Mouse (Mus musculus) lung, adult 2 months (tissue): Measurements from ENCODE around the gene Anxa6. TPM values are rescaled to one million over a fixed set of nuclear protein-coding genes. Genes with fewer than 3 reads are reported as not detected.

Experiments
- DNase-seq: peaks from one replicate; pipeline ENCODE4 v3.0.0; 2022
- H3K4me1 ChIP-seq: fragments of 200-500 bp; 2 replicates; pipeline ENCODE4 v1.6.1; 2011; ENCODE audit warnings: low read length; ENCODE audit not compliant: control insufficient read depth, insufficient read depth
- H3K4me3 ChIP-seq: fragments of 200-500 bp; replicated peaks from 2 replicates; pipeline ENCODE3; 2011; ENCODE audit warnings: low read depth, mild to moderate bottlenecking, control low read depth, low read length; ENCODE audit errors: extremely low read depth
- CTCF ChIP-seq: fragments of 200-500 bp; IDR thresholded peaks from 2 replicates; pipeline ENCODE4 v1.5.1; 2011; ENCODE audit warnings: mild to moderate bottlenecking, low read length, control low read depth; ENCODE audit not compliant: insufficient read depth
- POLR2A ChIP-seq: fragments of 200-500 bp; IDR thresholded peaks from 2 replicates; pipeline ENCODE4 v1.6.1; 2011; ENCODE audit warnings: low read depth, mild to moderate bottlenecking, control low read depth, low read length, borderline replicate concordance; ENCODE audit errors: extremely low read depth
- WGBS: fragments of 180-500 bp; shearing (Covaris S2); methylation state at CpG from one replicate; pipeline ENCODE4 v1.1.7; 2018; 5-methylcytosine and 5-hydroxymethylcytosine counted together
- polyA plus RNA-seq: library from polyadenylated mRNA; depleted of rRNA; stranded (reverse); fragments of >200 nt; gene quantifications from 2 replicates; pipeline ENCODE4 v1.2.3, GENCODE M21; 2012; rRNA removed

Anxa6 gene
- polyA plus RNA-seq, 1 experiment, result 170 TPM

DNA sequence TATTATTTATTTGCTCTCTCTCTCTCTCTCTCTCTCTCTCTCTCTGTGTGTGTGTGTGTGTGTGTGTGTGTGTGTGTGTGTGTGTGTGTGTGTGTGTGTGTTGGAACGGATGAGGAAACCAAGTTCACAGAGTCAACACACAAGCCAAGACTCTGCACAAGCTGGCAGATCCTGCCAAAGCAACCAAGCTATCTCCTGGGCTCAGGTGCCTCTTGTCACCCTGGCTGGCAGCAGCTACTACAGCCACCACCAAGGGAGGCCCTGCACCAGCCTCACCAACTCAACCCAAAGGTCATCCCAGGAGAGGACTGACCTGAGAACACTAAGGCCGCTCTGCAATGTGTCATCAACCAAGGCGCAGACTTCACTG is 96.5 kb downstream of the Anxa6 start:
- DNase-seq, result no peak
- Histone ChIP-seq H3K4me1 (peaks cover 2% of the 10 kb centered on the region; the same call in 1 of the 2 replicates), H3K4me3 (no peak overlapping the region)
- TF ChIP-seq POLR2A, result no peak
- TF ChIP-seq CTCF, result no peak
- WGBS, result 71% methylated on average over 3 of the region's 3 CpGs

GRCm38 (mm10) chr11:54936035-54936770 is 97.0 kb downstream of the Anxa6 start:
- TF ChIP-seq CTCF (no peak), POLR2A (no peak)
- peak; percentile 58 for DNase-seq
- no peak overlapping the region for H3K4me3 ChIP-seq
- peaks cover 2% of the 10 kb centered on the region; the same call in 1 of the 2 replicates for H3K4me1 ChIP-seq
- WGBS, result 42% methylated on average over 12 of the region's 12 CpGs

GRCm38 (mm10) chr11:54934198-54934597 is 99.0 kb downstream of the Anxa6 start:
- 83% methylated on average over 7 of the region's 7 CpGs for WGBS
- TF ChIP-seq POLR2A, result no peak
- TF ChIP-seq CTCF, result no peak

GRCm38 (mm10) chr11:54932540-54932939 is 100.7 kb downstream of the Anxa6 start:
- WGBS, result 90% methylated on average over 6 of the region's 6 CpGs
- TF ChIP-seq POLR2A, result no peak
- TF ChIP-seq CTCF, result no peak
- Histone ChIP-seq H3K4me3 (no peak overlapping the region), H3K4me1 (peaks cover 4% of the 10 kb centered on the region; the same call in 1 of the 2 replicates)
- DNase-seq, result no peak

More at GRCm38 (mm10) chr11:54934198-54934597, 99.0 kb downstream of the Anxa6 start:
- H3K4me1 ChIP-seq, result peaks cover 3% of the 10 kb centered on the region; the same call in 1 of the 2 replicates
- no peak for DNase-seq
- no peak overlapping the region for H3K4me3 ChIP-seq

DNA sequence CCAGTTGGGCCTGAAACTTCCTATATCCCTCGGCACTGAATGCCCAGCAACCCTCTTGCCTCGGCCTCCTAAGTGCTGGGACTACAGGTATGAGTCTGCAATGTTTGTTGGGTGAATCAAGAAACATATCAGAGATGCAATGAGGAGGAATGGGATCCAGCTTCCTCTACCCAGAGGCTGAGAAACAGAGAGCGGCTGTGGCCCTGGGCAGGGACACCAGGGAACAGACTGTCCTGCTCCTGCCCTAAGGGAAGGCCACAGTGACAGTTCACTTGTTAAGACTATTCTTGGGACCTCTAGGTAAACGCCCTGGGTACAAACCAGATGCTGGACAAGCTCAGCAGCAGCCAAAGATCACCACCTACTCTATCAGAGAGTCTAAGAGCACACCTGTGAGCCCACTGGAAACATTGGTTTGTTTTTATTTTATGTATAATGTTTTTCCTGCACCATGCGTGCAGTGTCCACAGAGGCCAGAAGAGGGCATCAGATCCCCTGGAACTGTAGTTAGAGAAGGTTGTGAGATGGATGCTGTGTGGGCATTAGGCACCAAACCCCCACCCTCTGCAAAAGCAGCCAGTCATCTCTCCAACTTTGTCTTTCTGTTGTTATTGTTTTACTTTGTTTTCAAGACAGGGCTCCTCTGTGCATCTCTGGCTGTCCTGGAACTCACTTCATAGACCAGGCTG is 101.7 kb downstream of the Anxa6 start:
- H3K4me1 ChIP-seq, result 0 out of 2 replicates have a peak, but pooled peaks cover 2% of the 10 kb centered on the region
- DNase-seq, result peak; percentile 53
- 69% methylated on average over 5 of the region's 5 CpGs for WGBS
- no peak for TF ChIP-seq POLR2A
- TF ChIP-seq CTCF, result peak; percentile 78
- H3K4me3 ChIP-seq, result no peak overlapping the region

DNA sequence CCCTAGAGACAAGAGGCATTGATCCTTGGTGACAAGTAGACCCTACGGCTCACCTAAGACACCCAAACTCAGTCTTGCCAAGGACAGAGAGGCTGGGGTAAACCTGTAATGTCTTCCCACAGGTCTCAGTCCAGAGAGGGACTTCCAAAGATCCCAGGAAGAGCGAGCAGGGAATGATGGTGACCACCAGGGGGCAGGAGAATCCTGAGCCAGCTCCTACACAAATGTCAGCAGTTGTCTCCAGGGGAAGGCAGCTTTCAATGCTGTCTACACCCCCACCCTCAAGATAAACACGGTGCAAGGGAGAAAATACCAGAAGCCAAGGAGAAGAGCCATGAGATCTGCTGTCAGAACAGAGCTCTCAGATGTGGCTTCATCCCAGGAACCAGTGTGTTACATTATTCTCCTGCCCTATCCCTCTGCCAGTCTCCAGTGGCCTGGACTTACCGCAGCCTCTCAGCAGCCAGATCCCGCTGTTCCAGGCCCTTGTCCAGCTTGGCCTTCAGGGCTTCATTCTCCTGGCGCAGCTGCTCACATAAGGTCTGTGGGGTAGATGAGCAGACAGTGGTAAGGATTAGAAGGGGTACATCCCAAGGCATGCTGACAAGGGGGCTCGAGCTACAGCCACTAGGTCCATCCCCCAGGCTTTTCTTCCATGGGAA is 102.8 kb downstream of the Anxa6 start:
- 60% methylated on average over 7 of the region's 7 CpGs for WGBS
- DNase-seq, result peak; percentile 48

GRCm38 (mm10) chr11:54929744-54930143 is 103.5 kb downstream of the Anxa6 start:
- no peak for DNase-seq
- TF ChIP-seq POLR2A (no peak), CTCF (no peak)
- WGBS, result 75% methylated on average over 8 of the region's 8 CpGs
- peak overlapping the region; percentile 27 for H3K4me3 ChIP-seq
- H3K4me1 ChIP-seq, result 0 out of 2 replicates have a peak, but pooled peaks cover 2% of the 10 kb centered on the region

More for the DNA sequence above, 102.8 kb downstream of the Anxa6 start:
- no peak overlapping the region for H3K4me3 ChIP-seq
- 0 out of 2 replicates have a peak, but pooled peaks cover 2% of the 10 kb centered on the region for H3K4me1 ChIP-seq
- TF ChIP-seq CTCF (peak; percentile 80), POLR2A (no peak)

DNA sequence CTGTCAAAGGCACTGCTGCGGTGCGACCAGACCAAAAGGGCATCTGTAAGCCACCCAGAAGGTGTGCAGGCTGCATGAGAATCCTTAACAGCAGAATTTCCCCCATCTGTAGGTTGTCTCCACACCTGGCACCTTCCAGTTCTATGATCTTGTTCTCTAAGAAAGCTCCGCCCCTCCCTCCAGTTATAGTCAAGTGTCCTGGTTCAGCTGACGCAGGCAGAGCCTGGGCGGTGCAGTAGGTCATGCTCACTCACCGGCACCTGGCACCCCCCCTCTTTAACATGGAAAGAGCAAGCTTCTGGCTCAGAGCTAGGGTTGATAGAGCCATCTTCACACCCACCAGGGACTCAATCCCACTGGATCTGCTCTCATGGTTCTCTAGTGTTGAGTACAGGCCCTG is 104.0 kb downstream of the Anxa6 start:
- no peak overlapping the region for H3K4me3 ChIP-seq
- H3K4me1 ChIP-seq, result 0 out of 2 replicates have a peak, but pooled peaks cover 2% of the 10 kb centered on the region
- DNase-seq, result no peak
- WGBS, result 72% methylated on average over 6 of the region's 6 CpGs
- TF ChIP-seq POLR2A, result no peak
- TF ChIP-seq CTCF, result no peak

Other genes with a start within 250 kb of the Anxa6 start
- gene Cdc42se2, start 245.8 kb downstream of the Anxa6 start, polyA plus RNA-seq, result 45.2 and 67.7 TPM in 2 replicates
- 0.38 and 0.40 TPM in 2 replicates for gene Lyrm7, start 172.5 kb downstream of the Anxa6 start, polyA plus RNA-seq
- gene Hint1, start 167.1 kb downstream of the Anxa6 start, polyA plus RNA-seq, result 251 and 265 TPM in 2 replicates
- gene Gpx3, start 131.0 kb downstream of the Anxa6 start, polyA plus RNA-seq, result 693 and 908 TPM in 2 replicates
- 43.9 and 47.2 TPM in 2 replicates for gene Tnip1, start 70.5 kb downstream of the Anxa6 start, polyA plus RNA-seq
- gene Ccdc69, start 44.7 kb upstream of the Anxa6 start, polyA plus RNA-seq, result 2.2 and 4.1 TPM in 2 replicates
- 50.9 and 70.4 TPM in 2 replicates for gene Gm2a, start 64.7 kb upstream of the Anxa6 start, polyA plus RNA-seq
- 0.18 and 0.22 TPM in 2 replicates for gene Slc36a3, start 118.3 kb upstream of the Anxa6 start, polyA plus RNA-seq
- gene Slc36a2, start 151.6 kb upstream of the Anxa6 start, polyA plus RNA-seq, result 75.9 and 90.6 TPM in 2 replicates
- 15.6 and 19.4 TPM in 2 replicates for gene Slc36a1, start 170.9 kb upstream of the Anxa6 start, polyA plus RNA-seq